Mouse (Mus musculus): ENCODE data around the gene Manbal.

DNA sequence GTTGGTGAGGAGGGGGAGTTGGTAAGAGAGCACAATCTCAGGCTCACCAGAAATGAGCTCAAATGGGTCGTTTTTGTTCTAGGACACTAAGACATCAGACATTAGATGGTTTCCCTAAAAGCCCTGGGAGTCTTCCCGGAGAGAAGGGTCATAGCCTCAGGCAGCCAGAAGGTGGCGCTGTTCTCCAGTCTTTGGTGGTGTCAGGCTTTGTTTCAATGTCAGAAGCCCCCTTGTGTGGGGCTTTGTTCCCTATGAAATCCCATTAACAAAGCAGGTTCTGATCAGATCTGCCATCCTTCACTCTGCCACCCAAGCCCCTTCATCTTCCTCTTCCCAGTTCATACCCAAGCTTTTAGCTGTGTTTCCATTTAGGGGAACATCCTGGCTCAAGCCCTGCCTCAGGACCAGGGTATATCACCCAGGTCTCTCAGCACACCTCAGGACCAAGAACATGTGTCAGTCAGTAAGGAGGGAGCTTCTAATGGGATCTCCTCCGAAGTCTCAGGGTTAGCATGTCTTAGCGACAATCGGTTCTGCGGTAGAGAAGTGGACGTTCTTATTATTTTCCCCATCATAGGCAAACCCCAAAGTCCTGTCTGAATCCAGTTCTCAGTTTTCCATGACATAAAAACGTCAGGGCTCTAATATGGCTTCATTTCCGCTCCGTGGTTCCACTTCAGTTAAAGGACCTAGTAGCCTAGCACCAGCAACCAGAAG lies 25.7 kb upstream of the Manbal start:
- TF ChIP-seq CTCF (IDR thresholded peaks at IDR 0.05; ENCODE audit: low read depth) (peak; percentile 84), EP300 (IDR thresholded peaks at IDR 0.05; ENCODE audit: low read depth) (no peak)

Data from liver, embryonic 14.5 days (tissue).